Mouse (Mus musculus) heart, postnatal 0 days (tissue): ENCODE results near the gene Prss29. TPM values are rescaled to one million over a fixed set of nuclear protein-coding genes. Genes with fewer than 3 reads are reported as not detected.

Experiments used
- ATAC-seq: fragments of 200-750 bp; cut with Nextera tagmentation; 2 replicates; pipeline ENCODE4 v1.8.0; 2017; ENCODE audit warnings: low read depth, moderate number of reproducible peaks, moderate library complexity; ENCODE audit not compliant: insufficient read depth
- DNase-seq: peaks from one replicate; pipeline ENCODE4 v3.0.0-alpha.2; 2016; ENCODE audit warnings: low spot score
- H3K27ac ChIP-seq: fragments of 300-500 bp; sonication (generic); 2 replicates; pipeline ENCODE4 v1.5.1; 2014; ENCODE audit warnings: low read depth, mild to moderate bottlenecking
- H3K27me3 ChIP-seq: fragments of 300-500 bp; sonication (generic); 2 replicates; pipeline ENCODE4 v1.6.1; 2014; ENCODE audit warnings: low read length, mixed read lengths; ENCODE audit not compliant: control insufficient read depth, insufficient read depth
- H3K36me3 ChIP-seq: fragments of 300-500 bp; sonication (generic); replicated peaks from 2 replicates; pipeline ENCODE4 v1.6.1; 2014; ENCODE audit warnings: low read length, mixed read lengths; ENCODE audit not compliant: control insufficient read depth, insufficient read depth
- H3K4me1 ChIP-seq: fragments of 300-500 bp; sonication (generic); 2 replicates; pipeline ENCODE4 v1.6.1; 2014; ENCODE audit warnings: antibody characterized with exemption; ENCODE audit not compliant: control insufficient read depth, insufficient read depth
- H3K4me2 ChIP-seq: fragments of 300-500 bp; sonication (generic); 2 replicates; pipeline ENCODE4 v1.6.1; 2014; ENCODE audit warnings: low read depth, mild to moderate bottlenecking, low read length, moderate library complexity
- H3K4me3 ChIP-seq: fragments of 300-500 bp; sonication (generic); 2 replicates; pipeline ENCODE4 v1.5.1; 2014; ENCODE audit warnings: low read depth, low read length
- H3K9ac ChIP-seq: fragments of 300-500 bp; sonication (generic); replicated peaks from 2 replicates; pipeline ENCODE4 v1.6.1; 2014; ENCODE audit warnings: low read depth, low read length, mixed read lengths
- H3K9me3 ChIP-seq: fragments of 300-500 bp; sonication (generic); replicated peaks from 2 replicates; pipeline ENCODE4 v1.6.1; 2016; ENCODE audit warnings: low read length; ENCODE audit not compliant: control insufficient read depth
- CTCF ChIP-seq: IDR thresholded peaks from 2 replicates; pipeline ENCODE4 v1.5.1; 2016; ENCODE audit warnings: antibody characterized with exemption, control low read depth, low read depth
- EP300 ChIP-seq: IDR thresholded peaks from 2 replicates; pipeline ENCODE4 v1.6.1; 2016; ENCODE audit warnings: antibody characterized with exemption, low read depth
- WGBS: fragments of 180-500 bp; shearing (Covaris S2); extraction: QIAGEN DNeasy Blood & Tissue Kit; methylation state at CpG from one replicate; pipeline ENCODE4 v1.1.7; 2014; 5-methylcytosine and 5-hydroxymethylcytosine counted together
- polyA plus RNA-seq: library from polyadenylated mRNA; unstranded; fragments of >200 nt; fragmentation: Nextera tagmentation; extraction: Ambion mirVana; gene quantifications from 2 replicates; pipeline ENCODE4 v1.2.1, GENCODE M21; 2015
- total RNA-seq: library from RNA; depleted of rRNA; stranded (reverse); fragments of >200 nt; gene quantifications from 2 replicates; pipeline ENCODE4 v1.2.3, GENCODE M21; 2014; ENCODE audit warnings: low replicate concordance

Prss29 gene
- total and polyA plus RNA-seq, 2 experiments from 2014 or later: not detected

DNA sequence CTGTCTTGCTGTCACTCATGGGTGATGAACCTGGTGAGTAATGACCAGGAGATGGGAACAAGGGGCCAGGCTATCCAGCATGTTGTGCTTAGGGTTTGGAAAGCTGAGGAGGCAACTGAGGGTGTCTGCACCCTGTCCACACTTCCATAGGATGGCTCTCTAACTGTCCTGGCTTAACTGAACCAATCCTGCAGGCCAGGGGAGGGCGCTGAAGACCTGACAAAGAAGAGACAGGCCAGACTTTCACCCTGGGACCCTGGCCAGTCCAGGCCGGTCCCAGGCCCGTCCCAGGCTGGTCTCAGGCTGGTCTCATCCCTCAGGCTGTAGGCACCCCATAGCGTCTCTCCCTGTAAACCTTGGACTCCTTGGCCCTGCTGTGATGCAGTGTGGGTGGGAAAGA lies 28.0 kb upstream of the Prss29 start:
- H3K9me3 ChIP-seq: no peaks in the 10 kb centered on the region
- no peak for TF ChIP-seq EP300
- no peak for TF ChIP-seq CTCF
- no peaks in the 10 kb centered on the region for H3K36me3 ChIP-seq
- ATAC-seq (no peak), DNase-seq (no peak)
- no peak overlapping the region for H3K27ac ChIP-seq
- no peak overlapping the region for H3K9ac ChIP-seq
- 0 out of 2 replicates have a peak, but pooled peaks cover 3% of the 10 kb centered on the region for H3K27me3 ChIP-seq
- H3K4me1 ChIP-seq: no peaks in the 10 kb centered on the region
- H3K4me3 ChIP-seq: no peak overlapping the region
- H3K4me2 ChIP-seq: no peak overlapping the region
- 33% methylated on average over 4 of the region's 4 CpGs for WGBS

DNA sequence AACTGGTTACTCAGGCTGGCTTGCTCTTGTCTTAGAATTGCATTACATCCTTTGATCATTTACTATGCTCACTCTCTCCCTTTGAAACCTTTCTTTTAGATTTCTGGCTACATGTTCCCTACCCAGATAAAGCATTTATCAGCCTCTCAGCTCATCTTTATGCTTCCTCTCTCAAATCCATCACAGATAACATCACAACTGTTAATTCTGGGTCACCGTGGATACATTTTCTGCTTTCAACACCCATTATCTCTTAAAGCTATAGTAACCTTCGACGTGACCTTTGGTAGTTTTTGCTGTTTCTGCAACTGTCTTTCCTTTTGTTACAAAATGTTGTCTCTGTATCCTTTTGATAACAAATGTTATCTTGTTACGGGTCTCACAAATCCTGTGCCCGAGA lies 25.0 kb upstream of the Prss29 start:
- Histone ChIP-seq H3K36me3 (no peaks in the 10 kb centered on the region), H3K9ac (no peak overlapping the region), H3K27me3 (0 out of 2 replicates have a peak, but pooled peaks cover 3% of the 10 kb centered on the region), H3K4me1 (no peaks in the 10 kb centered on the region), H3K9me3 (no peaks in the 10 kb centered on the region), H3K4me3 (no peak overlapping the region), H3K4me2 (no peak overlapping the region), H3K27ac (no peak overlapping the region)
- 36% methylated on average over 5 of the region's 5 CpGs for WGBS
- TF ChIP-seq CTCF (no peak), EP300 (no peak)
- DNase-seq (no peak), ATAC-seq (no peak)

DNA sequence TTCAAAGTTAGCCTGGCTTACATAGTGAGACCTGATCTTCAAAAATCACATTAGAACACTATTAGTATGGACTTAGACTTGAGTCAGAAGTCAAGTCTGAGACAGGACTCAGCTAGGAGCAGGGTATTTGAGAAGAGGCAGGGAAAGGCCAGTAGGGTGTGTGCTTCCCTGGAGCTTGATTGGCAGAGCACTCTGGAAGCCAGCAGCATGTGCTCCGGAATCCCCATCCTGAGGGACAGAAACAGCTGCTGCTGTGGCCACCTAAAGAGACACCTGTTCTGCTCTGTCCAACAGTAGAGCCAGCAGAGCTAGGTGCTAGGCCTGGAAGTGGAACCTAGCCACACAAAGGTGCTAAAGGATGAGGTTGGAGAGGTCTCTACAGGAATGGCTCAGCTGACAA lies 24.3 kb upstream of the Prss29 start:
- 36% methylated on average over 1 of the region's 1 CpGs for WGBS
- no peaks in the 10 kb centered on the region for H3K4me1 ChIP-seq
- 0 out of 2 replicates have a peak, but pooled peaks cover 3% of the 10 kb centered on the region for H3K27me3 ChIP-seq
- ATAC-seq (no peak), DNase-seq (no peak)
- no peaks in the 10 kb centered on the region for H3K9me3 ChIP-seq
- no peaks in the 10 kb centered on the region for H3K36me3 ChIP-seq
- H3K27ac ChIP-seq: no peak overlapping the region
- no peak for TF ChIP-seq EP300
- TF ChIP-seq CTCF: no peak
- no peak overlapping the region for H3K4me2 ChIP-seq
- no peak overlapping the region for H3K4me3 ChIP-seq
- no peak overlapping the region for H3K9ac ChIP-seq

DNA sequence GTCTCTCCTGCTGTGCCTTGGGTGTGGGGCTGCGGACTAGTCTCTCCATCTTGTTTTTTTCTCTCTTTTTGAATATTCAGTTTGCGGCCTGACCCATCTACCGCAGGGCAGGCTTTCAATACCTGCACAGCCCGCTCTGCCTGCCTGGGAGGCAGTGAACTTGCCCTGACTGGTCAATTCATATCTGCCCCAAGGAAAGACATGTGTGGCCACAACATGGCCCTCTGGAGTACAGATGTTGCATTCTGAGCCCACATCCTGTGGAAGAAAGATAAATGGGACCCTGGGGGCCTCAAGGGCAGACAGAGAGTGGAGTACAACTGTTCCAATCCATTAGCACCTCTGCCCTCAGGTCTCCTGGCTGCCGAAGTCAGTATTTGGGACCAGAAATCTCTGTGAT lies 20.4 kb upstream of the Prss29 start, which contains the start of gene Prss34:
Gene Prss34 (plus strand): TSS at position 301 of the 400 bp plus-strand sequence.
- no peak for ATAC-seq
- H3K4me2 ChIP-seq: no peak within 1 kb of the TSS
- H3K4me3 ChIP-seq: no peak within 1 kb of the TSS
- WGBS: 72% methylated on average over 5 of the region's 5 CpGs
- DNase-seq: no peak
- no peaks in the 10 kb centered on the region for H3K36me3 ChIP-seq
- TF ChIP-seq EP300: no peak
- TF ChIP-seq CTCF: no peak
- H3K27me3 ChIP-seq: peaks cover 6% of the 10 kb centered on the region; the same call in 1 of the 2 replicates
- no peaks in the 10 kb centered on the region for H3K4me1 ChIP-seq
- H3K9me3 ChIP-seq: no peaks in the 10 kb centered on the region
- no peak within 1 kb of the TSS for H3K9ac ChIP-seq
- no peak within 1 kb of the TSS for H3K27ac ChIP-seq

DNA sequence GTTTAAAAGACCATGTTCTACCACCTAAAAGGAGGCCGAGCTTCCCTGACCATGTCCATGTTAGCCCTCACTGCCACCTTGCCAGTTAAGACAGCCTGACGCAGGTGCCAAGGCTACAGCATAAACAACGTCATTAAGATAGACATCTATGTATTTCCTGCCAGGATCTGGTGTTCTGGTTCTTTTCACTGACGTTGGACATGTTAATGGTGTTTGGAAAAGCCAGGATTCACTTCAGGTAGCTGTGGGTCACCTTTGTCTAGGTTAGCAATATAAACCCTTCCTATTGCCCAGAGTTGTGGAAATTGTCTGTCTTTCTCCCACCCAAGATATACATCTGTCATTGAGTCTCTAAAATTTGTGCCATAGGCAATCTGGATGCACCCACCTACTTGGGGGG lies 10.1 kb upstream of the Prss29 start, which contains the start of gene Prss28:
Gene Prss28 (plus strand): TSS at position 301 of the 400 bp plus-strand sequence.
- Histone ChIP-seq H3K9me3 (no peaks in the 10 kb centered on the region), H3K27ac (no peak within 1 kb of the TSS), H3K27me3 (0 out of 2 replicates have a peak, but pooled peaks cover 3% of the 10 kb centered on the region), H3K4me2 (no peak within 1 kb of the TSS), H3K4me1 (no peaks in the 10 kb centered on the region), H3K9ac (no peak within 1 kb of the TSS), H3K36me3 (no peaks in the 10 kb centered on the region), H3K4me3 (no peak within 1 kb of the TSS)
- DNase-seq (no peak), ATAC-seq (no peak)
- TF ChIP-seq CTCF (no peak), EP300 (no peak)
- 50% methylated on average over 4 of the region's 4 CpGs for WGBS

DNA sequence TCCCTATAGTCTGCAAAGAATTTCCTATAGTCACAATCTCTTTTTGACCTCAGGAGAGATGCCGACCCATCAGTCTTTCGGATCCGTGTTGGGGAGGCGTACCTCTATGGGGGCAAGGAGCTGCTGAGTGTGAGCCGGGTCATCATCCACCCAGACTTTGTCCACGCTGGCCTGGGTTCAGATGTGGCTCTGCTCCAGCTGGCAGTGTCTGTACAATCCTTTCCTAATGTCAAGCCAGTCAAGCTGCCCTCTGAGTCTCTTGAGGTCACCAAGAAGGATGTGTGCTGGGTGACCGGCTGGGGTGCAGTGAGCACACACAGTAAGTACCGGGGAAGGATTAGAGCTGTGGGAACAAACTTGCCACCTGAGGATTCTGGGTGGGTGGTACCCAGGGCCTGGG lies 2.4 kb downstream of the Prss29 start:
- WGBS: 75% methylated on average over 8 of the region's 8 CpGs
- DNase-seq (no peak), ATAC-seq (no peak)
- no peak overlapping the region for H3K27ac ChIP-seq
- no peak overlapping the region for H3K4me3 ChIP-seq
- H3K27me3 ChIP-seq: no peaks in the 10 kb centered on the region
- no peaks in the 10 kb centered on the region for H3K9me3 ChIP-seq
- H3K36me3 ChIP-seq: no peaks in the 10 kb centered on the region
- H3K9ac ChIP-seq: no peak overlapping the region
- no peak overlapping the region for H3K4me2 ChIP-seq
- H3K4me1 ChIP-seq: no peaks in the 10 kb centered on the region
- TF ChIP-seq EP300 (no peak), CTCF (no peak)
